Mouse (Mus musculus): ENCODE measurements at regions not wholly inside any gene's neighbourhood (a gene's known extent, or its start where the extent isn't known, plus 50 kb on each side); places are given as distances from the start of the nearest gene placed in this dataset.

- Histone ChIP-seq H3K9me3 (ENCODE audit: control insufficient read depth, low read depth, low read length) (no peaks in the 10 kb centered on the region), H3K4me1 (ENCODE audit: control insufficient read depth, insufficient read depth, low read length) (no peaks in the 10 kb centered on the region), H3K27me3 (ENCODE audit: control insufficient read depth, insufficient read depth, low read length) (no peaks in the 10 kb centered on the region), H3K9ac (replicated peaks; ENCODE audit: low read depth, low read length) (no peak overlapping the region), H3K27ac (ENCODE audit: low read length) (no peak overlapping the region), H3K4me3 (ENCODE audit: low read depth, low read length) (no peak overlapping the region), H3K4me2 (replicated peaks; ENCODE audit: low read depth, low read length) (no peak overlapping the region), H3K36me3 (ENCODE audit: control insufficient read depth, insufficient read depth, low read length) (no peaks in the 10 kb centered on the region)
- ATAC-seq (ENCODE audit: insufficient number of reproducible peaks, insufficient read depth, low FRiP score, low read depth), result no peak
- WGBS, result 91% methylated on average over 12 of the region's 12 CpGs
Measured at GRCm38 (mm10) chr8:102475166-102475802, 310.2 kb downstream of the Cdh11 start.

DNA sequence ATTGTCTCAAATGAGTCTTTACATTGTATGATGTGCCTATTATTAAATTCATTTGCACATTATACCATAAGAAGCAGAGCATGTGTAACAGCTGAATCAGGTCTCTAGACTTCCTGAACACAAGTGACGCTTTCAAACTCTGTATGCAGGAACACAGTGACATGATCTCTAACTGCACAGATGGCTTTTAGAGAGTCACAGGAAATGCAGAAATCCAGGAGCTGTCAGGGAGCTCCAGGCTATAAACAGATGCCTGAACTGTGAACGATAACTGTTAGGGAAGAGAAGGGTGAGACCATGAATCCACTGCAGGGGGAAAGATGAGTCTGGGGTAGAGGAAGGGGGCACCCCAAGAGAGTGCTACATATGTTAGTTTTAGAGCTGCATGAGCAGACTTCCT is 311.2 kb downstream of the Cdh11 start:
- no peak overlapping the region for H3K4me2 ChIP-seq (replicated peaks; ENCODE audit: low read depth, low read length)
- no peak for ATAC-seq (ENCODE audit: insufficient number of reproducible peaks, insufficient read depth, low FRiP score, low read depth)
- no peaks in the 10 kb centered on the region for H3K36me3 ChIP-seq (ENCODE audit: control insufficient read depth, insufficient read depth, low read length)
- no peaks in the 10 kb centered on the region for H3K9me3 ChIP-seq (ENCODE audit: control insufficient read depth, low read depth, low read length)
- H3K4me1 ChIP-seq (ENCODE audit: control insufficient read depth, insufficient read depth, low read length), result no peaks in the 10 kb centered on the region
- no peak overlapping the region for H3K9ac ChIP-seq (replicated peaks; ENCODE audit: low read depth, low read length)
- WGBS, result 53% methylated on average over 2 of the region's 2 CpGs
- no peak overlapping the region for H3K27ac ChIP-seq (ENCODE audit: low read length)
- no peaks in the 10 kb centered on the region for H3K27me3 ChIP-seq (ENCODE audit: control insufficient read depth, insufficient read depth, low read length)
- no peak overlapping the region for H3K4me3 ChIP-seq (ENCODE audit: low read depth, low read length)

GRCm38 (mm10) chr8:102471352-102471751 is 314.1 kb downstream of the Cdh11 start:
- Histone ChIP-seq H3K36me3 (ENCODE audit: control insufficient read depth, insufficient read depth, low read length) (no peaks in the 10 kb centered on the region), H3K4me2 (replicated peaks; ENCODE audit: low read depth, low read length) (no peak overlapping the region), H3K4me3 (ENCODE audit: low read depth, low read length) (no peak overlapping the region), H3K27ac (ENCODE audit: low read length) (no peak overlapping the region), H3K4me1 (ENCODE audit: control insufficient read depth, insufficient read depth, low read length) (no peaks in the 10 kb centered on the region), H3K9ac (replicated peaks; ENCODE audit: low read depth, low read length) (no peak overlapping the region), H3K27me3 (ENCODE audit: control insufficient read depth, insufficient read depth, low read length) (no peaks in the 10 kb centered on the region), H3K9me3 (ENCODE audit: control insufficient read depth, low read depth, low read length) (no peaks in the 10 kb centered on the region)
- 73% methylated on average over 1 of the region's 1 CpGs for WGBS
- ATAC-seq (ENCODE audit: insufficient number of reproducible peaks, insufficient read depth, low FRiP score, low read depth), result no peak

GRCm38 (mm10) chr8:102462601-102463000 is 322.8 kb downstream of the Cdh11 start:
- no peak overlapping the region for H3K27ac ChIP-seq (ENCODE audit: low read length)
- H3K4me3 ChIP-seq (ENCODE audit: low read depth, low read length), result no peak overlapping the region
- no peaks in the 10 kb centered on the region for H3K36me3 ChIP-seq (ENCODE audit: control insufficient read depth, insufficient read depth, low read length)
- H3K27me3 ChIP-seq (ENCODE audit: control insufficient read depth, insufficient read depth, low read length), result no peaks in the 10 kb centered on the region
- H3K4me2 ChIP-seq (replicated peaks; ENCODE audit: low read depth, low read length), result no peak overlapping the region
- no peak for ATAC-seq (ENCODE audit: insufficient number of reproducible peaks, insufficient read depth, low FRiP score, low read depth)
- WGBS, result 67% methylated on average over 2 of the region's 2 CpGs
- H3K9me3 ChIP-seq (ENCODE audit: control insufficient read depth, low read depth, low read length), result no peaks in the 10 kb centered on the region
- no peak overlapping the region for H3K9ac ChIP-seq (replicated peaks; ENCODE audit: low read depth, low read length)
- no peaks in the 10 kb centered on the region for H3K4me1 ChIP-seq (ENCODE audit: control insufficient read depth, insufficient read depth, low read length)

GRCm38 (mm10) chr8:102443006-102443405 is 342.4 kb downstream of the Cdh11 start:
- 56% methylated on average over 4 of the region's 4 CpGs for WGBS
- no peaks in the 10 kb centered on the region for H3K27me3 ChIP-seq (ENCODE audit: control insufficient read depth, insufficient read depth, low read length)
- no peak overlapping the region for H3K9ac ChIP-seq (replicated peaks; ENCODE audit: low read depth, low read length)
- ATAC-seq (ENCODE audit: insufficient number of reproducible peaks, insufficient read depth, low FRiP score, low read depth), result no peak
- no peaks in the 10 kb centered on the region for H3K9me3 ChIP-seq (ENCODE audit: control insufficient read depth, low read depth, low read length)
- H3K4me1 ChIP-seq (ENCODE audit: control insufficient read depth, insufficient read depth, low read length), result no peaks in the 10 kb centered on the region
- no peak overlapping the region for H3K4me3 ChIP-seq (ENCODE audit: low read depth, low read length)
- no peaks in the 10 kb centered on the region for H3K36me3 ChIP-seq (ENCODE audit: control insufficient read depth, insufficient read depth, low read length)
- no peak overlapping the region for H3K4me2 ChIP-seq (replicated peaks; ENCODE audit: low read depth, low read length)
- H3K27ac ChIP-seq (ENCODE audit: low read length), result no peak overlapping the region

- H3K4me1 ChIP-seq (ENCODE audit: control insufficient read depth, insufficient read depth, low read length), result no peaks in the 10 kb centered on the region
- H3K4me2 ChIP-seq (replicated peaks; ENCODE audit: low read depth, low read length), result no peak overlapping the region
- WGBS, result 39% methylated on average over 2 of the region's 2 CpGs
- H3K27me3 ChIP-seq (ENCODE audit: control insufficient read depth, insufficient read depth, low read length), result no peaks in the 10 kb centered on the region
- H3K9ac ChIP-seq (replicated peaks; ENCODE audit: low read depth, low read length), result no peak overlapping the region
- no peak for ATAC-seq (ENCODE audit: insufficient number of reproducible peaks, insufficient read depth, low FRiP score, low read depth)
- no peak overlapping the region for H3K27ac ChIP-seq (ENCODE audit: low read length)
- no peaks in the 10 kb centered on the region for H3K36me3 ChIP-seq (ENCODE audit: control insufficient read depth, insufficient read depth, low read length)
- no peak overlapping the region for H3K4me3 ChIP-seq (ENCODE audit: low read depth, low read length)
- no peaks in the 10 kb centered on the region for H3K9me3 ChIP-seq (ENCODE audit: control insufficient read depth, low read depth, low read length)
Measured at GRCm38 (mm10) chr8:102421828-102422227, 363.6 kb downstream of the Cdh11 start.

DNA sequence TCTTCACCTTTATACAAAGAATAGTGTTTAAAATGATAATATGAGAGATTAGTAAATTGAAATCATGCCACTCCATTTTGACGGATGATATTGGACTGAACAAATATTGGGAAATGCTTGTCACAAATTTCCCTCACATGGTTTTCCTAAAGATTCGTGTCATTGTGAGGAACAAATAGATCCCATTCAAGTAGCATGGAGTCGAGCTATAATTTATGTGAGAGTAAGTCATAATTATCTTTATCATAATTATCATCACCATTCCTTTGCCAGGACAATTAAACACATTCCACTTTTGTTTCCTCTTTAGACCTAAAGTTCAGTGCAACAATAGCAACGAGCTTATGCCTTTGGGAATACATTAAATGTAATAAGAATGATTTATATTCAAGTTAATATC is 370.5 kb downstream of the Cdh11 start:
- Histone ChIP-seq H3K4me2 (replicated peaks; ENCODE audit: low read depth, low read length) (no peak overlapping the region), H3K9me3 (ENCODE audit: control insufficient read depth, low read depth, low read length) (0 out of 2 replicates have a peak, but pooled peaks cover 3% of the 10 kb centered on the region), H3K36me3 (ENCODE audit: control insufficient read depth, insufficient read depth, low read length) (no peaks in the 10 kb centered on the region), H3K27ac (ENCODE audit: low read length) (no peak overlapping the region), H3K4me3 (ENCODE audit: low read depth, low read length) (no peak overlapping the region), H3K27me3 (ENCODE audit: control insufficient read depth, insufficient read depth, low read length) (no peaks in the 10 kb centered on the region), H3K4me1 (ENCODE audit: control insufficient read depth, insufficient read depth, low read length) (no peaks in the 10 kb centered on the region), H3K9ac (replicated peaks; ENCODE audit: low read depth, low read length) (no peak overlapping the region)
- no peak for ATAC-seq (ENCODE audit: insufficient number of reproducible peaks, insufficient read depth, low FRiP score, low read depth)
- 73% methylated on average over 4 of the region's 4 CpGs for WGBS

- 0 out of 2 replicates have a peak, but pooled peaks cover 3% of the 10 kb centered on the region for H3K9me3 ChIP-seq (ENCODE audit: control insufficient read depth, low read depth, low read length)
- no peaks in the 10 kb centered on the region for H3K27me3 ChIP-seq (ENCODE audit: control insufficient read depth, insufficient read depth, low read length)
- H3K36me3 ChIP-seq (ENCODE audit: control insufficient read depth, insufficient read depth, low read length), result no peaks in the 10 kb centered on the region
- H3K4me3 ChIP-seq (ENCODE audit: low read depth, low read length), result no peak overlapping the region
- H3K4me2 ChIP-seq (replicated peaks; ENCODE audit: low read depth, low read length), result no peak overlapping the region
- no peak overlapping the region for H3K9ac ChIP-seq (replicated peaks; ENCODE audit: low read depth, low read length)
- no peaks in the 10 kb centered on the region for H3K4me1 ChIP-seq (ENCODE audit: control insufficient read depth, insufficient read depth, low read length)
- no peak overlapping the region for H3K27ac ChIP-seq (ENCODE audit: low read length)
- 80% methylated on average over 5 of the region's 5 CpGs for WGBS
- ATAC-seq (ENCODE audit: insufficient number of reproducible peaks, insufficient read depth, low FRiP score, low read depth), result no peak
Measured at GRCm38 (mm10) chr8:102413446-102413845, 372.0 kb downstream of the Cdh11 start.

- H3K36me3 ChIP-seq (ENCODE audit: control insufficient read depth, insufficient read depth, low read length), result no peaks in the 10 kb centered on the region
- no peaks in the 10 kb centered on the region for H3K9me3 ChIP-seq (ENCODE audit: control insufficient read depth, low read depth, low read length)
- no peaks in the 10 kb centered on the region for H3K27me3 ChIP-seq (ENCODE audit: control insufficient read depth, insufficient read depth, low read length)
- H3K27ac ChIP-seq (ENCODE audit: low read length), result no peak overlapping the region
- H3K4me3 ChIP-seq (ENCODE audit: low read depth, low read length), result no peak overlapping the region
- WGBS, result 65% methylated on average over 4 of the region's 4 CpGs
- H3K4me1 ChIP-seq (ENCODE audit: control insufficient read depth, insufficient read depth, low read length), result no peaks in the 10 kb centered on the region
- no peak overlapping the region for H3K4me2 ChIP-seq (replicated peaks; ENCODE audit: low read depth, low read length)
- no peak for ATAC-seq (ENCODE audit: insufficient number of reproducible peaks, insufficient read depth, low FRiP score, low read depth)
- H3K9ac ChIP-seq (replicated peaks; ENCODE audit: low read depth, low read length), result no peak overlapping the region
Measured at GRCm38 (mm10) chr8:102387591-102387990, 397.9 kb downstream of the Cdh11 start.

All from stomach, embryonic 14.5 days (tissue).